Mouse (Mus musculus): ENCODE measurements around the gene Gm8947.
"Not testable (repeated sequence)": the region's sequence is repeated elsewhere in the genome, so short reads cannot be mapped to it uniquely, and the experiment has no call there.

Gm8947 gene

DNA sequence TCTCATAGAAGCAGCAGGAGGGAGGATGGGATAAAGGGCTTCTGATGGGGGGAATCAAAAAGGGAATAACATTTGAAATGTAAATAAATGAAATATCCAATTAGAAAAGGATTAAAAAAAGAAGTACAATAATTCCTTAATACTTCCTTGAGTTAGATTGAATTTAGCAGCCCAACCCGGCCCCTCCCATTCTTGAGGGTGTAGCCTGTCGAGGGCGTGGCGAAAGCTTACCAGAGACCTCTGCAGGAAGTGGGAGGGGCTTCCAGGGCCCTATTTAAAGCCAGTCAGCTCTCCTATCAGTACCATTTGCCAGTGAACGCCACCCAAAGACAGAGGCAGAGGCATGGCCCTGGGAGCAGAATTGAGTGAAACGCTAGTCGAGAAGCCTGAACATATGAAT, at the start of gene Gm8947:
Gm8947 (plus strand) TSS at position 302 of the 400 bp plus-strand sequence.
- DNase-seq (ENCODE audit: low read depth, low spot score) = not testable (repeated sequence)

GRCm38 (mm10) chr1:151144471-151145146, 47.6 kb upstream of the Gm8947 start:
- no peak for DNase-seq (ENCODE audit: low read depth, low spot score)

DNA sequence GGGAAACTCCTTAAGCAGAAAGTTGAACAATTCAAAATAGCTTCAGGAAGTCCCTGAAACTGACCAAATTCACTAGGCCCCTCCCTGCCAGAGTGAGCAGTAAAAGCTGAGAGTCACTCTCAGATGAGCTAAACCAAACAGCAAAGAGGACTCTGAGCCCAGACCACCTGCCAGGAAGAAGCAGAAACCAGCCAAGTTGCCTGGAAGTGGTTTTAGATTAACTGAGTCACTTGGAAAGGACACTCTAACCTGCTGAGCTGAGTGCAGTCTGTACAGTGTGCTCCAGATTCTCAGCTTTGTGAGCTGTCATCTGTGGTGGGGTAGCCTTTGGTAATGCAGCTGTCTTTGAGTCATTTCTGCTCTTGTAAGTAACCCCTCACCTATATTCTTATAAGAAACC, 44.4 kb upstream of the Gm8947 start:
- no peak for DNase-seq (ENCODE audit: low read depth, low spot score)

DNA sequence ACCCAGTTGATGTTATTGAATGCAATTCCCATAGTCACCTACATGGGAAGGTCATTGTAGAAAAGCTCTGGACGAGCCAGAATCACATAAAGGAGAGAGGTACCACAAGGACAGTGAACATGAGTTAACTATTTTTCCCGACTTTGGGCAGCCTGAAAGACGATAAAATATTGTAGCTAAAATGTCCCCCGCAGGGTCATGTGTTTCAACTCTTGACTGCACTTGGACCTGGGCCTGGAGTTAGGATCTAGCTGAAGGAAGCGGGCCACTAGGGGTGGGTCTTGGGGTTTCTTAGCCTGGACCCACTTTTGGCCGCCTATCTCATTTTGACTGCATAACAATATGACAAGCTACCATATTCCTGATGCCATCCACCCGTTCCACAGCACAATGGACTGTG, 42.0 kb upstream of the Gm8947 start:
- no peak for DNase-seq (ENCODE audit: low read depth, low spot score)

DNA sequence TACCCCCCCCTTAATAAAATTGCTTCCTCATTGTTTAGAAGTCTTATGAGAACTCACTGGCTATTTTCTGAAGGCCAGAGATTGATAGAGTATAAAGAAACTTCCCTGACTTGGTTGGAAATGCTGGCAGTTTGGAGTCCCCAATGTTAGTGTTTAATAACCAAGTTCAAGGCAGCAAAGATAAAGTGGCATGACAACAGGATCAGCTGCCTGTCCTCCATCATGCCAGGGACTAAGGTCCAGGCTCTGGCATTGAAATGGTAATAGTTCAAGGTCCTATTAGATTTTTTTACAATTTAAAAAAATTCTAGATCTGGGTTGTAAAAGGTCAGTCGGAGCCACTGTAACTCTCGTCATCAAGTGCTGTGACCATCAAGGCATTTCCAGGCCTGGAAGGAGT, 41.1 kb upstream of the Gm8947 start:
- DNase-seq (ENCODE audit: low read depth, low spot score) = no peak

DNA sequence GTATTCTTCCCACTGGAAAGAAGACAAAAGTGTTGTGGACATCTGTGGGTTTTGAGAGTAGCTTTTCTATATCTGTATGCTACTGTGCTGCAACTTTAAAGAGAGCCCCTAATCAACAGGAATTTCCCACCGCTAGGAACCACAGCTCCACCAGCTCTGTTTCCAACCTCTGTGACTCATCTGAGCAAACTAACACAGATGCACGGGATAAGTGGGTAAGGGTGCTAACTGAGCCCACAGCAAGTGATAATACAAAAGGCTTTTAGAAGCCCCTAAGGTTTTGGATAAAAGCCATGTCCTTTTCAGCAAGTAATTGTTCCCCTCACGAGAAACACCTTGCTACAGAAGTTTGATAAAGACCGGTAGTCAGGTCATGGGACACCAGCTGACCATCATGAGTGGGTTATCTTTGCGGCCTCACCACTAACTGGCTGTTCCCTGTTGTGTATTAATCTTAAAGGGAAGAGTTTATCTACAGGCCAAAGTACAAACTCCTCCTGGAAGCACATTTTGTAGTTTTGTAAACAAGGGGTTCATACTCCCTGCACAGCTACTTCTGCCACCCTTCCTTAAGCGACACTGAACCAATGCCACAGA, 39.0 kb upstream of the Gm8947 start:
- no peak for DNase-seq (ENCODE audit: low read depth, low spot score)

GRCm38 (mm10) chr1:151154131-151154530, 38.0 kb upstream of the Gm8947 start:
- DNase-seq (ENCODE audit: low read depth, low spot score) = not testable (repeated sequence)

GRCm38 (mm10) chr1:151156129-151156528, 36.0 kb upstream of the Gm8947 start:
- DNase-seq (ENCODE audit: low read depth, low spot score) = no peak

DNA sequence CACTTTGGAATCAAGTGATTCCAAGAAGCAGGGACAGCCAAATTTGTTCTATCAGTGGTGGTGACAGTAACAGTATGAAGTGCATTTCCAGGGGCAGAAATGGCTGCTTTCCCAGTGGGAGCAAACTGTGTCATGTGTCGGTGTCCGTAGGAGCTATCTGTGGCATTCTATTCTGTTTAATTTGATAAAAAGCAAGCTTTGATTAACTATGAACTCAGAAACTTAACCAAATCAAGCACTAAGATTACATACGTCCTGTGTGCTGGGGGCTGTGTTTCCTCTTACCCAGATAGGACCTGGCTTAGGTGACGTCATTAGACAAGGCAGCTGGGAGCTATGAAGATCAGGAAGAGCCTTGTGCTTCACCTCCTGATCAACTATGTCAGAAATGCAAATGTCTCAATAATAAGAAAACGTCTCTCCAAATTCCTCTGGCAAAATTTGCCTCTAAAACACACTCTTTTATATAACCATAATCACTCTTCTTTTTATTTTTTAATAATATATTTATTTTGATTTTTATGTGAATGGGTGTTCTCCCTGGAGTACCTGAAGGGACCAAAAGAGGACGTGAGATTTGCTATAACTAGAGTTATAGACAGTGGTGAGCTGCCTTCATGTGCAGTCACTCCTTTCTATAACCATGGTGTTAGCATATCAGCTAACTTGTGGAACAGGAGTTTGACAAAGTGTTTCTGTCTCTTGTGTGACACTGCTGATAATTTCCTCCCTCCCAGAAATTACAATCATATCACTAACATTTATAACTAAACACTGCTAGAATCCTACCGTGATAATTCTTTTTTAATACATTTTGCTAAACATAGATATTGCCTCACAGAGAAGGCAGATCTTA, 35.2 kb upstream of the Gm8947 start:
- no peak for DNase-seq (ENCODE audit: low read depth, low spot score)

DNA sequence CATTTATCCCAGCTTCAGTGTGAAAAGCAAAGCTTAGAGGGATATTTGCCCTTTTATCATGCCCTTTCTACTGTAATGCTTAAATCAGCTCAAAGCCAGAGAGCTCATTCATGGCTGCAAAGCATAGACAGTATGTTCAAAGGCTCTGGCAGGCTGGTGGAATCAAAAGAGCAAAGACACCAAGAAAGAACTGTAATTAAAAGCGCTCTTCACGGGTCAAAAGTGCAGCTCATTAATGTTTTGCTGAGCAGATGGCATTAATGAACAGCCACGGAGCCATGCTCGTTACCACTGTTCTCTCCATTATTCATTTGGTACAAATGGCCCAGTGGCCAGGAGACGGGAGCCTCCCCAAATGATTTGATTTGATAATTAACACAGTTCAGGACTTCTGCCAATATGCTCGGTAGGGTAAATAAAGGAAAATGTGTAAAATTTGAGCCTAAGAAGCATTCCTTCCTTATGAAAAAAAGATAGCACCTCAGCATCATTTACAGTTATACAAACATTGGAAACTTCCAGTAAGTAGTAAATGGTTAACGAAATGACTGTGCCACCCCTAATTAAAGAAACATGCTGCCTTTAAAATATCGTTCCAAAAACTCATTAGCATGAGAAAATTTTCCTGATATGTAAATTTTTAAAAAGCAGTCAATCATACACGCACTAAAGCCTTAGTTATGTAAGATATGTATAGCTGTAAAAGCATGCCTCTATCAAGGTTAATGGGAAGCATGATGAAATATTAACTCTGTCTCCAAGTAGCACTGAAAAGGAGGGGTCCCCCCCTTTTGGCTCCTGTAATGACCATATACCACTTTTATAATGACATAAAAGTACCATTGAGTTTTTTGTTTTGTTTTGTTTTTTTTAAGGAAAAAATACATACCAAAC, 34.0 kb upstream of the Gm8947 start:
- no peak for DNase-seq (ENCODE audit: low read depth, low spot score)

- DNase-seq (ENCODE audit: low read depth, low spot score) = no peak
Observed at GRCm38 (mm10) chr1:151158857-151159510, 33.2 kb upstream of the Gm8947 start.

DNA sequence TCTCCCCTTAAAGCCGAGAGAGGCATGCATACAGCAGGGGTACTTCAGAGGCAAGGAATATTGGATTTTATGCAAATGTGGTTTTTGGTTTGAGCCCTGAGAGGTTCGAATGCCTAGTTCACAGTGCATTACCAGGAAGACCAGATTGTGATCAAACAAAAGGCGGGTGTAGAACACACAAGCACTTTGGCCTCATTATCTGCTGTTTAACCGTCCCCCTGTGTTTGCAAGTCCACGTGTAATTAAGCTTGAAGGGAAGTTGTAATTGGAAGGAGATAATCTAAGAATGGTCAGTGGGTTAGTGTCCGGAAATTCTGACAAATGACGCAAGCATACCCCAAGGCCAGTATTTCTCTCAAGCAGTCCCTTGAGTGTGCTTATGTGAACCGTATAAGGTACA, 26.1 kb upstream of the Gm8947 start:
- no peak for DNase-seq (ENCODE audit: low read depth, low spot score)

GRCm38 (mm10) chr1:151167297-151168047, 24.7 kb upstream of the Gm8947 start:
- no peak for DNase-seq (ENCODE audit: low read depth, low spot score)

- DNase-seq (ENCODE audit: low read depth, low spot score) = no peak
Observed at GRCm38 (mm10) chr1:151168637-151169036, 23.5 kb upstream of the Gm8947 start.

- no peak for DNase-seq (ENCODE audit: low read depth, low spot score)
Observed at GRCm38 (mm10) chr1:151171572-151172461, 20.4 kb upstream of the Gm8947 start.

GRCm38 (mm10) chr1:151177030-151177936, 14.9 kb upstream of the Gm8947 start:
- peak; percentile 12 for DNase-seq (ENCODE audit: low read depth, low spot score)

DNA sequence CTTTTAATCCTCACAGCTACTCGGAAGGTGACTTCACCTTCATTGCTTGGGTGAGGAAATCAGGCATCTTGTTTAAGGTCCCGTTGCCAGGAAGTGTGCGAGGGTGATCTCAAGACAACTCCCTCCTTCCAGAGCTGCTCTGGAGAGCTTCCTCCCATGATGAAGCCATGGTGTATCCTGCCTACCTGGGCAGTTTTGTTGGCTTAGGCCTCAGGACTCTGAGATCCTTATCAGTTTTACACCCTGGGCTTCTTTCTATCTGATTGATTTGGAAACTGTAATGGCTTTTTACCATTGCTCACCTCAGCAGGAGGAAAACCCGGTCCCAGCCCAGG, 14.3 kb upstream of the Gm8947 start:
- no peak for DNase-seq (ENCODE audit: low read depth, low spot score)

GRCm38 (mm10) chr1:151178505-151179083, 13.6 kb upstream of the Gm8947 start:
- no peak for DNase-seq (ENCODE audit: low read depth, low spot score)

Measured in A20 (cell line).